Mouse (Mus musculus) MEL (cell line): Measurements from ENCODE around the gene Lrrc3b. TPM values are rescaled to one million over a fixed set of nuclear protein-coding genes. Genes with fewer than 3 reads are reported as not detected.

Source experiments
- DNase-seq: peaks from one replicate; pipeline ENCODE4 v3.0.0; 2011; ENCODE audit warnings: low read depth, low spot score
- H3K27ac ChIP-seq: 2 replicates; pipeline ENCODE4 v1.5.1; 2012; ENCODE audit warnings: low read depth, mild to moderate bottlenecking, control low read depth, low read length, moderate library complexity; ENCODE audit not compliant: control insufficient read depth
- H3K27me3 ChIP-seq, 2 experiments: fragments of 150-350 bp in 1 of 2; sonication (generic) in 1 of 2; 2 replicates each; pipeline ENCODE4 v1.6.1; 2012; ENCODE audit warnings: low read length in 2 of 2, mild to moderate bottlenecking in 2 of 2, improper control_type of control experiment in 1 of 2, moderate library complexity in 1 of 2; ENCODE audit not compliant: insufficient read depth in 2 of 2, control insufficient read depth in 1 of 2
- H3K36me3 ChIP-seq, 2 experiments: 2 replicates each; pipeline ENCODE4 v1.6.1; 2012 to 2014; ENCODE audit warnings: low read length in 2 of 2, improper control_type of control experiment in 1 of 2, inconsistent platforms in 1 of 2, mild to moderate bottlenecking in 1 of 2; ENCODE audit not compliant: insufficient read depth in 2 of 2, control insufficient read depth in 1 of 2
- H3K4me1 ChIP-seq, 2 experiments: fragments of 150-350 bp in 1 of 2; sonication (generic) in 1 of 2; 2 replicates each; pipeline ENCODE4 v1.6.1; 2012; ENCODE audit warnings: low read length in 2 of 2, improper control_type of control experiment in 1 of 2, mild to moderate bottlenecking in 1 of 2; ENCODE audit not compliant: insufficient read depth in 2 of 2, control insufficient read depth in 1 of 2
- H3K4me3 ChIP-seq, 2 experiments: fragments of 150-350 bp in 1 of 2; sonication (generic) in 1 of 2; 2 replicates each; pipeline ENCODE4 v1.5.1; 2012; ENCODE audit warnings: low read depth in 2 of 2, low read length in 2 of 2, mild to moderate bottlenecking in 2 of 2, moderate library complexity in 2 of 2, control low read depth in 1 of 2, improper control_type of control experiment in 1 of 2; ENCODE audit not compliant: control insufficient read depth in 1 of 2, insufficient read depth in 1 of 2
- H3K79me2 ChIP-seq: 2 replicates; pipeline ENCODE4 v1.6.1; 2012; ENCODE audit warnings: mild to moderate bottlenecking, low read length, moderate library complexity; ENCODE audit not compliant: control insufficient read depth, poor library complexity, insufficient read depth
- H3K9ac ChIP-seq: 2 replicates; pipeline ENCODE4 v1.6.1; 2012; ENCODE audit warnings: low read depth, mild to moderate bottlenecking, control low read depth, low read length, moderate library complexity; ENCODE audit not compliant: control insufficient read depth, poor library complexity, severe bottlenecking
- H3K9me3 ChIP-seq: fragments of 150-350 bp; sonication (generic); replicated peaks from 2 replicates; pipeline ENCODE4 v1.6.1; 2012; ENCODE audit warnings: mild to moderate bottlenecking, low read length, improper control_type of control experiment, moderate library complexity; ENCODE audit not compliant: insufficient read depth
- BHLHE40 ChIP-seq: IDR thresholded peaks from 2 replicates; pipeline ENCODE4 v1.6.1; 2012; ENCODE audit warnings: low read depth, mild to moderate bottlenecking, inconsistent platforms, low read length, improper control_type of control experiment, borderline replicate concordance
- CHD1 ChIP-seq: IDR thresholded peaks from 2 replicates; pipeline ENCODE4 v1.6.1; 2012; ENCODE audit warnings: low read depth, mild to moderate bottlenecking, inconsistent platforms, low read length, improper control_type of control experiment
- CTCF ChIP-seq, 3 experiments: IDR thresholded peaks in 2 of 3; conservative IDR thresholded peaks in 1 of 3; 2 replicates each; pipeline ENCODE4 v1.5.1; 2011 to 2012; ENCODE audit warnings: low read length in 3 of 3, low read depth in 2 of 3, mild to moderate bottlenecking in 2 of 3, improper control_type of control experiment in 1 of 3, inconsistent platforms in 1 of 3, mixed read lengths in 1 of 3, moderate library complexity in 1 of 3; ENCODE audit not compliant: control insufficient read depth in 1 of 3, insufficient read depth in 1 of 3, poor library complexity in 1 of 3, severe bottlenecking in 1 of 3
- E2F4 ChIP-seq: IDR thresholded peaks from 2 replicates; pipeline ENCODE4 v1.6.1; 2011; ENCODE audit warnings: low read depth, low read length, improper control_type of control experiment, borderline replicate concordance
- ELF1 ChIP-seq: IDR thresholded peaks from 2 replicates; pipeline ENCODE4 v1.6.1; 2014; ENCODE audit warnings: low read depth, mild to moderate bottlenecking, inconsistent platforms, low read length, improper control_type of control experiment, moderate library complexity
- ETS1 ChIP-seq: IDR thresholded peaks from 2 replicates; pipeline ENCODE4 v1.6.1; 2012; ENCODE audit warnings: low read depth, mild to moderate bottlenecking, inconsistent platforms, low read length, improper control_type of control experiment, moderate library complexity
- GABPA ChIP-seq: IDR thresholded peaks from 2 replicates; pipeline ENCODE4 v1.6.1; 2012; ENCODE audit warnings: low read depth, mild to moderate bottlenecking, inconsistent platforms, low read length, improper control_type of control experiment, moderate library complexity
- GATA1 ChIP-seq: IDR thresholded peaks from 2 replicates; pipeline ENCODE4 v1.6.1; 2011; ENCODE audit warnings: low read depth, low read length, improper control_type of control experiment
- JUND ChIP-seq: IDR thresholded peaks from 2 replicates; pipeline ENCODE4 v1.6.1; 2011; ENCODE audit warnings: low read depth, mild to moderate bottlenecking, improper control_type of control experiment, low read length
- MAFK ChIP-seq: IDR thresholded peaks from 2 replicates; pipeline ENCODE4 v1.6.1; 2011; ENCODE audit warnings: low read depth, mild to moderate bottlenecking, low read length, improper control_type of control experiment, borderline replicate concordance
- MAZ ChIP-seq: IDR thresholded peaks from 2 replicates; pipeline ENCODE4 v1.6.1; 2012; ENCODE audit warnings: low read depth, mild to moderate bottlenecking, inconsistent platforms, low read length, improper control_type of control experiment
- MEF2A ChIP-seq: IDR thresholded peaks from 2 replicates; pipeline ENCODE4 v1.6.1; 2014; ENCODE audit warnings: low read depth, mild to moderate bottlenecking, inconsistent platforms, low read length, improper control_type of control experiment; ENCODE audit not compliant: poor library complexity, insufficient replicate concordance, severe bottlenecking; ENCODE audit errors: extremely low read depth
- MXI1 ChIP-seq: IDR thresholded peaks from 2 replicates; pipeline ENCODE4 v1.6.1; 2011; ENCODE audit warnings: mild to moderate bottlenecking, low read depth, low read length, improper control_type of control experiment
- MYB ChIP-seq: IDR thresholded peaks from 2 replicates; pipeline ENCODE4 v1.6.1; 2011; ENCODE audit warnings: mild to moderate bottlenecking, low read depth, low read length, improper control_type of control experiment
- MYC ChIP-seq: IDR thresholded peaks from 2 replicates; pipeline ENCODE4 v1.6.1; 2011; ENCODE audit warnings: low read depth, mild to moderate bottlenecking, low read length, improper control_type of control experiment, moderate library complexity
- POLR2AphosphoS2 ChIP-seq: IDR thresholded peaks from 2 replicates; pipeline ENCODE4 v1.6.1; 2011; ENCODE audit warnings: low read length, improper control_type of control experiment
- RAD21 ChIP-seq: IDR thresholded peaks from 2 replicates; pipeline ENCODE4 v1.6.1; 2011; ENCODE audit warnings: mild to moderate bottlenecking, low read depth, low read length, improper control_type of control experiment
- RCOR1 ChIP-seq: IDR thresholded peaks from 2 replicates; pipeline ENCODE4 v1.6.1; 2012; ENCODE audit warnings: low read depth, mild to moderate bottlenecking, inconsistent platforms, low read length, improper control_type of control experiment
- SMC3 ChIP-seq: IDR thresholded peaks from 2 replicates; pipeline ENCODE4 v1.6.1; 2011; ENCODE audit warnings: low read depth, low read length, improper control_type of control experiment
- TAL1 ChIP-seq: IDR thresholded peaks from 2 replicates; pipeline ENCODE4 v1.6.1; 2012; ENCODE audit warnings: mild to moderate bottlenecking, inconsistent platforms, low read length, moderate library complexity, mixed read lengths
- TBP ChIP-seq: IDR thresholded peaks from 2 replicates; pipeline ENCODE4 v1.8.0; 2011; ENCODE audit warnings: low read depth, low read length, improper control_type of control experiment
- TCF12 ChIP-seq: IDR thresholded peaks from 2 replicates; pipeline ENCODE4 v1.6.1; 2014; ENCODE audit warnings: low read depth, mild to moderate bottlenecking, inconsistent platforms, low read length, improper control_type of control experiment, moderate library complexity
- UBTF ChIP-seq: IDR thresholded peaks from 2 replicates; pipeline ENCODE4 v1.6.1; 2012; ENCODE audit warnings: low read depth, mild to moderate bottlenecking, inconsistent platforms, low read length, improper control_type of control experiment, moderate library complexity, borderline replicate concordance; ENCODE audit not compliant: insufficient read depth
- USF1 ChIP-seq: IDR thresholded peaks from 2 replicates; pipeline ENCODE4 v1.6.1; 2014; ENCODE audit warnings: low read depth, mild to moderate bottlenecking, inconsistent platforms, low read length, improper control_type of control experiment, moderate library complexity
- ZC3H11A ChIP-seq: IDR thresholded peaks from 2 replicates; pipeline ENCODE4 v1.6.1; 2012; ENCODE audit warnings: low read depth, mild to moderate bottlenecking, inconsistent platforms, low read length, improper control_type of control experiment
- ZKSCAN1 ChIP-seq: IDR thresholded peaks from 2 replicates; pipeline ENCODE4 v1.6.1; 2012; ENCODE audit warnings: low read depth, mild to moderate bottlenecking, inconsistent platforms, low read length, improper control_type of control experiment, moderate library complexity
- ZNF384 ChIP-seq: IDR thresholded peaks from 2 replicates; pipeline ENCODE4 v1.6.1; 2012; ENCODE audit warnings: low read depth, mild to moderate bottlenecking, inconsistent platforms, low read length, improper control_type of control experiment
- polyA plus RNA-seq, 2 experiments: library from polyadenylated mRNA; stranded (reverse) in 1 of 2; unstranded in 1 of 2; fragments of >175 nt in 1 of 2; fragments of >200 nt in 1 of 2; gene quantifications; 2 replicates each; pipeline versions ENCODE4 v1.2.1 to v1.2.4; 2012; ENCODE audit warnings: low replicate concordance in 2 of 2, low read depth in 1 of 2; ENCODE audit not compliant: insufficient read length in 2 of 2, insufficient read depth in 1 of 2, missing spikeins in 1 of 2
- total RNA-seq: library from RNA; depleted of rRNA; stranded (reverse); fragments of 300-350 nt; gene quantifications from 2 replicates; pipeline ENCODE4 v1.2.3, GENCODE M21; 2012

Lrrc3b gene
- total and polyA plus RNA-seq, 3 experiments: not detected

GRCm38 (mm10) chr14:15376786-15377185, 62.0 kb downstream of the Lrrc3b start:
- H3K27me3 ChIP-seq: no peaks in the 10 kb centered on the region
- DNase-seq: no peak
- TF ChIP-seq MXI1 (no peak), MAZ (no peak), GABPA (no peak), CTCF (IDR thresholded peaks at IDR 0.05 in 2 of 3, conservative IDR thresholded peaks at IDR 0.05 in 1 of 3; ENCODE audit: control insufficient read depth in 1 of 3, insufficient read depth in 1 of 3, low read depth in 2 of 3, low read length in 3 of 3, poor library complexity in 1 of 3, severe bottlenecking in 1 of 3) (no peak), ELF1 (no peak), TBP (no peak), JUND (no peak), MAFK (no peak)
- no peaks in the 10 kb centered on the region for H3K36me3 ChIP-seq
- no peak overlapping the region for H3K27ac ChIP-seq
- H3K79me2 ChIP-seq: no peaks in the 10 kb centered on the region
- H3K4me1 ChIP-seq: no peaks in the 10 kb centered on the region
- no peak overlapping the region for H3K9ac ChIP-seq
- no peak overlapping the region for H3K4me3 ChIP-seq
- H3K9me3 ChIP-seq: no peaks in the 10 kb centered on the region

GRCm38 (mm10) chr14:15374271-15374670, 64.5 kb downstream of the Lrrc3b start:
- Histone ChIP-seq H3K9ac (no peak overlapping the region), H3K27me3 (no peaks in the 10 kb centered on the region), H3K9me3 (no peaks in the 10 kb centered on the region), H3K4me3 (no peak overlapping the region), H3K27ac (no peak overlapping the region), H3K4me1 (no peaks in the 10 kb centered on the region), H3K79me2 (no peaks in the 10 kb centered on the region), H3K36me3 (no peaks in the 10 kb centered on the region)
- no peak for DNase-seq
- TF ChIP-seq BHLHE40: no peak
- no peak for TF ChIP-seq MAFK

GRCm38 (mm10) chr14:15372985-15373384, 65.8 kb downstream of the Lrrc3b start:
- H3K9ac ChIP-seq: no peak overlapping the region
- H3K79me2 ChIP-seq: no peaks in the 10 kb centered on the region
- no peaks in the 10 kb centered on the region for H3K27me3 ChIP-seq
- no peak overlapping the region for H3K4me3 ChIP-seq
- DNase-seq: no peak
- H3K4me1 ChIP-seq: no peaks in the 10 kb centered on the region
- no peaks in the 10 kb centered on the region for H3K9me3 ChIP-seq
- no peak overlapping the region for H3K27ac ChIP-seq
- H3K36me3 ChIP-seq: no peaks in the 10 kb centered on the region
- TF ChIP-seq MYB (no peak), ZKSCAN1 (no peak), RAD21 (no peak), POLR2AphosphoS2 (no peak), CHD1 (no peak), UBTF (no peak), ZNF384 (no peak), TAL1 (no peak), RCOR1 (no peak), TCF12 (no peak), ZC3H11A (no peak), ETS1 (no peak), MYC (no peak), CTCF (IDR thresholded peaks at IDR 0.05 in 2 of 3, conservative IDR thresholded peaks at IDR 0.05 in 1 of 3; ENCODE audit: control insufficient read depth in 1 of 3, insufficient read depth in 1 of 3, low read depth in 2 of 3, low read length in 3 of 3, poor library complexity in 1 of 3, severe bottlenecking in 1 of 3) (no peak), GATA1 (no peak), E2F4 (no peak), USF1 (no peak), MAFK (no peak), MEF2A (no peak), SMC3 (no peak)
- TF ChIP-seq, all 39 proteins: peak for 0
